ENCODE assay signal across 31 mouse cellular contexts in genomic region chr3:29110321-29110720, GRCm38 (mm10). TPM values are rescaled to one million over a fixed set of nuclear protein-coding genes. Genes with fewer than 3 reads are reported as not detected.
DNase-seq lines count a peak whose midpoint lies in the region; ATAC-seq and TF ChIP-seq lines count a peak whose summit lies in the region.
"Had no signal": no experiment of that assay in that cellular context is flagged by ENCODE, and none has a peak within 500 bp of the region (broad histone marks: within the 10 kb centered on the region; RNA-seq: fewer than 3 reads in every experiment).

No protein-coding gene starts in this region.

- WGBS in kidney, adult 2 months: 27% methylated on average over 2 of the region's 2 CpGs
- WGBS in kidney, embryonic 14.5 days: 58% methylated on average over 2 of the region's 2 CpGs
- WGBS in kidney, postnatal 0 days: 51% methylated on average over 2 of the region's 2 CpGs

- H3K4me2 ChIP-seq in kidney, embryonic 14.5 days (replicated peaks; ENCODE audit: low read depth, low read length): no peak overlapping the region
- no peak overlapping the region for H3K4me2 ChIP-seq in kidney, postnatal 0 days (ENCODE audit: low read length)
- H3K4me2 ChIP-seq: embryonic facial prominence, embryonic 12.5 days; embryonic facial prominence, embryonic 15.5 days; heart, embryonic 13.5 days; hindbrain, embryonic 14.5 days had no signal

- no peak overlapping the region for H3K9ac ChIP-seq in kidney, embryonic 14.5 days (ENCODE audit: low read depth, low read length)
- no peak overlapping the region for H3K9ac ChIP-seq in kidney, postnatal 0 days (ENCODE audit: low read depth, low read length)
- H3K9ac ChIP-seq: embryonic facial prominence, embryonic 12.5 days; embryonic facial prominence, embryonic 15.5 days; forebrain, postnatal 0 days; heart, embryonic 13.5 days; hindbrain, embryonic 14.5 days had no signal

- H3K4me1 ChIP-seq in kidney, adult 2 months (ENCODE audit: control insufficient read depth, insufficient read depth, low read length): peaks cover 2% of the 10 kb centered on the region; the same call in 1 of the 2 replicates
- H3K4me1 ChIP-seq in kidney, embryonic 14.5 days (ENCODE audit: control insufficient read depth, insufficient read depth, low read length): no peaks in the 10 kb centered on the region
- no peaks in the 10 kb centered on the region for H3K4me1 ChIP-seq in kidney, postnatal 0 days (replicated peaks; ENCODE audit: insufficient read depth, low read length)
- H3K4me1 ChIP-seq: embryonic facial prominence, embryonic 12.5 days; embryonic facial prominence, embryonic 15.5 days; heart, embryonic 10.5 days; heart, embryonic 13.5 days had no signal

- no peak overlapping the region for H3K27ac ChIP-seq in kidney, adult 2 months (ENCODE audit: insufficient read depth, low read depth, low read length)
- no peak overlapping the region for H3K27ac ChIP-seq in kidney, embryonic 14.5 days (ENCODE audit: low read depth, low read length)
- H3K27ac ChIP-seq in kidney, postnatal 0 days: 0 out of 2 replicates have a peak overlapping the region, but pooled peaks have one; percentile 11
- H3K27ac ChIP-seq: embryonic facial prominence, embryonic 12.5 days; embryonic facial prominence, embryonic 15.5 days; gastrocnemius, adult 2 months; heart, adult 2 months; heart, embryonic 10.5 days; heart, embryonic 13.5 days; hindbrain, embryonic 14.5 days; hindbrain, postnatal 0 days had no signal

- TF ChIP-seq CTCF in kidney, adult 2 months (conservative IDR thresholded peaks at IDR 0.05; ENCODE audit: insufficient read depth, insufficient read length, low read depth, low read length): no peak
- no peak for TF ChIP-seq CTCF in kidney, postnatal 0 days (IDR thresholded peaks at IDR 0.05; ENCODE audit: low read depth)

- peak; percentile 90 for DNase-seq in kidney, adult 2 months
- peak; percentile 88 for DNase-seq in kidney, adult 9 months
- DNase-seq in kidney, postnatal 0 days (ENCODE audit: low spot score): peak; percentile 22
- peak; percentile 43 to 81 for DNase-seq in kidney, postnatal 36 days
- DNase-seq in heart, adult 18-20 months: no peak
- DNase-seq in adrenal gland, postnatal 10 days: no peak
- DNase-seq: adrenal gland, adult 8-10 months; adrenal gland, postnatal 36 days; cerebellum, adult 11 months; cerebellum, adult 2 months; cerebellum, adult 9-11 months; cerebellum, postnatal 25 days; forebrain, postnatal 0 days; gastrocnemius, adult 2 months; gastrocnemius, postnatal 14 days; heart, adult 2 months; heart, postnatal 14 days; heart, postnatal 4 days had no signal

- H3K36me3 ChIP-seq in kidney, adult 2 months (ENCODE audit: control insufficient read depth, insufficient read depth, low read length): no peaks in the 10 kb centered on the region
- no peaks in the 10 kb centered on the region for H3K36me3 ChIP-seq in kidney, embryonic 14.5 days (ENCODE audit: control insufficient read depth, insufficient read depth, low read length)
- H3K36me3 ChIP-seq in kidney, postnatal 0 days (ENCODE audit: insufficient read depth, low read length): no peaks in the 10 kb centered on the region
- H3K36me3 ChIP-seq: embryonic facial prominence, embryonic 12.5 days; embryonic facial prominence, embryonic 15.5 days; heart, embryonic 10.5 days; heart, embryonic 13.5 days had no signal

- H3K4me3 ChIP-seq in kidney, adult 2 months (ENCODE audit: insufficient read depth, low read depth, low read length): no peak overlapping the region
- H3K4me3 ChIP-seq in kidney, embryonic 14.5 days (ENCODE audit: low read length): no peak overlapping the region
- H3K4me3 ChIP-seq in kidney, postnatal 0 days (replicated peaks; ENCODE audit: low read depth, low read length): no peak overlapping the region
- H3K4me3 ChIP-seq: embryonic facial prominence, embryonic 12.5 days; embryonic facial prominence, embryonic 15.5 days; gastrocnemius, adult 2 months; heart, adult 2 months; heart, embryonic 10.5 days; heart, embryonic 13.5 days had no signal

- no peak for TF ChIP-seq POLR2A in kidney, adult 2 months (IDR thresholded peaks at IDR 0.05; ENCODE audit: low read depth, low read length)

- no peak for ATAC-seq in kidney, embryonic 14.5 days (ENCODE audit: low FRiP score, low TSS enrichment)
- 0 out of 2 replicates have a peak, but pooled peaks have one; percentile 49 for ATAC-seq in kidney, postnatal 0 days (replicated peaks; ENCODE audit: low FRiP score, low read depth)
- ATAC-seq: activated CD4-positive, CD25-positive, alpha-beta regulatory T cell, adult 4 months; CD4-positive, CD25-positive, alpha-beta regulatory T cell, adult 4 months; forebrain, embryonic 14.5 days; forebrain, postnatal 0 days; hindbrain, postnatal 0 days had no signal

- H3K9me3 ChIP-seq in kidney, embryonic 14.5 days (ENCODE audit: control insufficient read depth, low read length): no peaks in the 10 kb centered on the region
- H3K9me3 ChIP-seq in kidney, postnatal 0 days (replicated peaks; ENCODE audit: low read length): no peaks in the 10 kb centered on the region
- H3K9me3 ChIP-seq: embryonic facial prominence, embryonic 12.5 days; embryonic facial prominence, embryonic 15.5 days; heart, embryonic 10.5 days; heart, embryonic 13.5 days had no signal

- H3K27me3 ChIP-seq in kidney, adult 2 months (replicated peaks; ENCODE audit: control insufficient read depth, insufficient read depth, low read length): no peaks in the 10 kb centered on the region
- no peaks in the 10 kb centered on the region for H3K27me3 ChIP-seq in kidney, embryonic 14.5 days (ENCODE audit: control insufficient read depth, insufficient read depth, low read length)
- no peaks in the 10 kb centered on the region for H3K27me3 ChIP-seq in kidney, postnatal 0 days (ENCODE audit: insufficient read depth, low read length)
- H3K27me3 ChIP-seq: embryonic facial prominence, embryonic 12.5 days; embryonic facial prominence, embryonic 15.5 days; heart, embryonic 13.5 days had no signal

RNA-seq across cellular contexts. Expression of gene Egfem1, which starts 28.5 kb away (rescaled TPM):
- polyA plus RNA-seq in kidney, adult 2 months (2012; rRNA removed): 0.25 and 1.2 TPM in 2 replicates
- 0.50 and 1.1 TPM in 2 replicates for polyA plus RNA-seq in kidney, embryonic 14.5 days (2014; fragmentation: Nextera tagmentation; extraction: Ambion mirVana)
- 1.4 and 1.6 TPM in 2 replicates for polyA plus RNA-seq in kidney, postnatal 0 days (2015; fragmentation: Nextera tagmentation; extraction: Ambion mirVana)
- total RNA-seq in heart, adult 18-20 months (2021): not detected
- total RNA-seq in adrenal gland, postnatal 10 days (2021): under 1 TPM; 0.58 to 0.60 TPM
- total RNA-seq: common myeloid progenitor, adult 5-6 weeks; heart, adult 2 months; heart, postnatal 14 days; MEL had no signal
- polyA plus RNA-seq: activated CD4-positive, CD25-positive, alpha-beta regulatory T cell, adult 4 months; C2C12; CD4-positive, CD25-positive, alpha-beta regulatory T cell, adult 4 months had no signal

Comparison
In these comparisons a context has a peak if more than half of its experiments do, and no peak if none do; other contexts are left out.
1. DNase-seq: peak in kidney, adult 2 months (single experiment), kidney, adult 9 months (single experiment), kidney, postnatal 0 days (single experiment) and kidney, postnatal 36 days (2 of 2); none in heart, adult 18-20 months (0 of 2) and adrenal gland, postnatal 10 days (single experiment).